Mouse (Mus musculus): ENCODE measurements around the gene Rrn3.

GRCm38 (mm10) chr16:13754400-13755190, 25.9 kb upstream of the Rrn3 start:
- TF ChIP-seq CHD2 (IDR thresholded peaks at IDR 0.05; ENCODE audit: low read length) (no peak), CTCF (IDR thresholded peaks at IDR 0.05 in 2 of 3, conservative IDR thresholded peaks at IDR 0.05 in 1 of 3; ENCODE audit: control insufficient read depth in 1 of 3, insufficient read depth in 1 of 3, low read depth in 2 of 3, low read length in 3 of 3, poor library complexity in 1 of 3, severe bottlenecking in 1 of 3) (no peak)
